Mouse (Mus musculus) layer of hippocampus, adult 2 months (tissue): ENCODE data around the gene Cldn9. TPM values are rescaled to one million over a fixed set of nuclear protein-coding genes. Genes with fewer than 3 reads are reported as not detected.

Source experiments
- DNase-seq, 2 experiments: peaks; one replicate each; pipeline ENCODE4 v3.0.0; 2022; ENCODE audit warnings: low spot score in 2 of 2
- H3K27ac ChIP-seq: fragments of 200-600 bp; 2 replicates; pipeline ENCODE4 v1.8.1; 2022
- H3K4me3 ChIP-seq: fragments of 200-600 bp; 2 replicates; pipeline ENCODE4 v1.8.1; 2022; ENCODE audit warnings: mild to moderate bottlenecking
- CTCF ChIP-seq: fragments of 200-600 bp; conservative IDR thresholded peaks from 2 replicates; pipeline ENCODE4 v1.8.1; 2022; ENCODE audit warnings: antibody characterized with exemption, mild to moderate bottlenecking, moderate library complexity
- total RNA-seq, 2 experiments: library from RNA; stranded (reverse); gene quantifications; 2 replicates each; pipeline ENCODE4 v1.2.3; 2021

Cldn9 gene
- total RNA-seq, 2 experiments from 2014 or later, result 0.25 TPM; not detected in 1

GRCm38 (mm10) chr17:23658450-23658849 lies 25.4 kb downstream of the Cldn9 start:
- no peak overlapping the region for H3K4me3 ChIP-seq
- no peak for TF ChIP-seq CTCF
- DNase-seq, result no peak
- H3K27ac ChIP-seq, result no peak overlapping the region

GRCm38 (mm10) chr17:23654410-23654809 lies 29.4 kb downstream of the Cldn9 start:
- DNase-seq, result no peak
- TF ChIP-seq CTCF, result no peak
- Histone ChIP-seq H3K4me3 (no peak overlapping the region), H3K27ac (no peak overlapping the region)

GRCm38 (mm10) chr17:23654001-23654400 lies 29.8 kb downstream of the Cldn9 start:
- no peak for TF ChIP-seq CTCF
- no peak for DNase-seq
- H3K27ac ChIP-seq, result no peak overlapping the region
- no peak overlapping the region for H3K4me3 ChIP-seq

GRCm38 (mm10) chr17:23653324-23653723 lies 30.5 kb downstream of the Cldn9 start:
- peak; percentile 19 for TF ChIP-seq CTCF
- no peak overlapping the region for H3K4me3 ChIP-seq
- no peak overlapping the region for H3K27ac ChIP-seq
- DNase-seq, result no peak

- Histone ChIP-seq H3K4me3 (no peak overlapping the region), H3K27ac (no peak overlapping the region)
- TF ChIP-seq CTCF, result no peak
- no peak for DNase-seq
These were observed 32.5 kb downstream of the Cldn9 start for GRCm38 (mm10) chr17:23651363-23651762.

- Histone ChIP-seq H3K27ac (no peak overlapping the region), H3K4me3 (no peak overlapping the region)
- TF ChIP-seq CTCF, result no peak
- no peak for DNase-seq
These were observed 37.9 kb downstream of the Cldn9 start for GRCm38 (mm10) chr17:23645894-23646293.

GRCm38 (mm10) chr17:23644613-23645495 lies 39.0 kb downstream of the Cldn9 start, which contains the start of gene Mmp25:
Gene Mmp25 (minus strand): TSS chr17:23645277.
- no peak for TF ChIP-seq CTCF
- Histone ChIP-seq H3K27ac (no peak within 1 kb of the TSS), H3K4me3 (peak within 1 kb of the TSS; percentile 43)
- DNase-seq, result no peak

Other genes with a start within 250 kb of the Cldn9 start
- not detected for gene Vmn2r117, start 204.3 kb downstream of the Cldn9 start, total RNA-seq
- gene Zfp213, start 119.8 kb downstream of the Cldn9 start, total RNA-seq, result 1 to 10 TPM; 5.7 to 6.9 TPM
- gene Zfp13, start 84.5 kb downstream of the Cldn9 start, total RNA-seq, result 10 to 100 TPM; 30.1 to 33.6 TPM
- not detected for gene Zscan10, start 83.2 kb downstream of the Cldn9 start, total RNA-seq
- gene Mmp25, start 38.7 kb downstream of the Cldn9 start, total RNA-seq, result under 1 TPM in 1 of 2 experiments, not detected in 1; 0.17 TPM
- gene Bicdl2, start 23.5 kb downstream of the Cldn9 start, total RNA-seq, result not detected
- 100 to 1,000 TPM; 110 to 118 TPM for gene Hcfc1r1, start 10.4 kb downstream of the Cldn9 start, total RNA-seq
- gene Thoc6, start 10.1 kb downstream of the Cldn9 start, total RNA-seq, result 1 to 10 TPM; 7.1 to 7.6 TPM
- 1 to 10 TPM; 5.5 to 6.3 TPM for gene Tnfrsf12a, start 6.6 kb downstream of the Cldn9 start, total RNA-seq
- not detected for gene Cldn6, start 4.8 kb downstream of the Cldn9 start, total RNA-seq
- under 1 TPM; 0.25 to 0.64 TPM for gene 1520401A03Rik, start 38.8 kb upstream of the Cldn9 start, total RNA-seq
- gene Pkmyt1, start 42.3 kb upstream of the Cldn9 start, total RNA-seq, result 1 to 10 TPM; 3.4 to 3.5 TPM
- 10 to 100 TPM; 46.2 to 48.3 TPM for gene Paqr4, start 56.8 kb upstream of the Cldn9 start, total RNA-seq
- gene Kremen2, start 61.8 kb upstream of the Cldn9 start, total RNA-seq, result under 1 TPM; 0.23 to 0.32 TPM
- gene Flywch1, start 87.6 kb upstream of the Cldn9 start, total RNA-seq, result 100 to 1,000 TPM; 310 to 345 TPM
- 10 to 100 TPM; 10.6 to 12.3 TPM for gene Flywch2, start 102.1 kb upstream of the Cldn9 start, total RNA-seq
- gene Srrm2, start 106.5 kb upstream of the Cldn9 start, total RNA-seq, result 100 to 1,000 TPM; 613 to 663 TPM
- gene Elob, start 145.1 kb upstream of the Cldn9 start, total RNA-seq, result 100 to 1,000 TPM; 332 to 341 TPM
- gene Prss33, start 152.0 kb upstream of the Cldn9 start, total RNA-seq, result not detected
- not detected for gene Prss32, start 159.8 kb upstream of the Cldn9 start, total RNA-seq
- gene Prss41, start 160.1 kb upstream of the Cldn9 start, total RNA-seq, result 1 to 10 TPM; 1.9 to 2.2 TPM
- gene Prss21, start 184.0 kb upstream of the Cldn9 start, total RNA-seq, result not detected
- not detected for gene Dcpp1, start 196.8 kb upstream of the Cldn9 start, total RNA-seq
- gene Dcpp2, start 196.9 kb upstream of the Cldn9 start, total RNA-seq, result not detected
- not detected for gene Dcpp3, start 233.4 kb upstream of the Cldn9 start, total RNA-seq